Mouse (Mus musculus): ENCODE data around the gene Inpp5e. TPM values are rescaled to one million over a fixed set of nuclear protein-coding genes. Genes with fewer than 3 reads are reported as not detected.

The Inpp5e gene
- 7.9 and 8.8 TPM in 2 replicates for polyA plus RNA-seq (2015; fragmentation: Nextera tagmentation; extraction: Ambion mirVana)

DNA sequence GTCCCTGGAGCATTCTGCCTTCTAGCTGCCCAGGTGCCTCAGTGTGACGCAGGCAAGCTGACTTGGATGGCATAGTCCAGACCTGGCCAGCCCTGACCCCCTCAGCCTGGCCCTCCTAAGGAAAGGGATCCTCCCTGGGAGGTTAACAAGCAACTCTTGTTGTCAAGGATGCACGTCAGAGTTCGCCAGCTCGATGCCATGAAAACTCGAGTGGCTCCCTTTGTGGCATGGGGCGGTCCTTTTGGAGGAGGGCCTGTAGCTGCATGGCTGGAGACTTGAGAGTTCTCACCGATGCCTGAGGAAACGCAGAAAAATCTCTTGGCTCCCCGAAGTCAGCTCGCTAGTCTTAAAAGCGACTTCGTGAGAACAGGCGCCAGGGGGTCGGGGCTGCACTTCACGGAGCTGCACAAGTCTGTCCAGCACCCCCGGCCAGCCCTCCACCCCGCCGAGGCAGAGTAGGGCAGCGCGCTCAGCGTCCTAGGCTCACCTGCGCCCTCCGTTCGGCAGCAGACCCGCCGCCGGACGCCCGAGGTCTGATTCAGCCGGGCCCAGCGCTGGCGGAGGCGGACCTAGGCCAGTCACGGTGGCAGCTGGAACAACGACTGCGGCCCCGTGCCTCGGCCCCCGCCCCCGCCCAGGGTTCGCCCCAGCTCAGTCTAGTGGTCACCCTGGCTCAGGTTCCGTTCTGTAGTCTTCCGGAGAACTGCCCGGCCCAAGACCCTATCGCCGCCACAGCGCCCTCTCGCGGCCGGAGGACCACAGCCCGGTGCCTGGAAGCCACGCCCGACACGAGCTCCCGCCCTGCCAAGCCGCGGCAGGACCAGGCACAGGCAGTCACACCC is at the start of gene Inpp5e:
Inpp5e (minus strand) TSS at position 689 of the 842 bp plus-strand sequence.

DNA sequence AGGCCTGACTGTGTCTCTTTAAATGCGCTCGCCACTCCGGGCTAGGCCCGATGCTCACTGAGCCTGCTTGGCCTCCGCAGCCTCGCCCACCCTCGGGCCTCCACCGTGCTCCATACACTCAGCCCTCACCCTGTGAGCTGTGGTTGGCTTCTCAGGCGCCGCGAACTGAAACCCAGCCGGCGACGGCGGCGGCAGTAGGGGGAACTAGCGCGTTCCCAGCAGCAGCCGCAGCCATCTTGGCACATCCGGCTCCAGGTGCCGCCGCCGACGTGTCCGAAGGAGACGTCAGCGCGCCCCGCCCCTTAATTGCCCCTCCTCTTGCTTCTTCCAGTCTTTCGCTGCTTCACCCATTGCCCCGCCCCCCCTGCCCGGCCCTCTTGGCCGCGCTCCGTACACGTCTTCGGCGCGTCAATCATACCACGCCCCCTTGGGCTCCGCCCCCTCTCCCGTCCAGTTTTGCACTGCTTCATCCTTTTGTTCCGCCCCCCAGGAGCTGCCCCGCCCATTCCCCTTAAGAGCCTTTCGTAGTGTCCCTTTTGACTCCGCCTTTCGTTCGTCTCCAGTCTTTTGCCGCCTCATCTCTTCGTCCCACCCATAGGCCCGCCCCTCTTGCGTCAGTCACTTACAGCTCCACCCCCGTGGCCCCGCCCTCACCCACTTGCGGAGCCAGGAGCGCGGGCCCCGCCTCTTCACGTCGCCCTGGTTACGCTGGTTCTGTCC is 36.1 kb upstream of the Inpp5e start, which contains the start of gene Sec16a:
Sec16a (minus strand) TSS at position 271 of the 720 bp plus-strand sequence.

DNA sequence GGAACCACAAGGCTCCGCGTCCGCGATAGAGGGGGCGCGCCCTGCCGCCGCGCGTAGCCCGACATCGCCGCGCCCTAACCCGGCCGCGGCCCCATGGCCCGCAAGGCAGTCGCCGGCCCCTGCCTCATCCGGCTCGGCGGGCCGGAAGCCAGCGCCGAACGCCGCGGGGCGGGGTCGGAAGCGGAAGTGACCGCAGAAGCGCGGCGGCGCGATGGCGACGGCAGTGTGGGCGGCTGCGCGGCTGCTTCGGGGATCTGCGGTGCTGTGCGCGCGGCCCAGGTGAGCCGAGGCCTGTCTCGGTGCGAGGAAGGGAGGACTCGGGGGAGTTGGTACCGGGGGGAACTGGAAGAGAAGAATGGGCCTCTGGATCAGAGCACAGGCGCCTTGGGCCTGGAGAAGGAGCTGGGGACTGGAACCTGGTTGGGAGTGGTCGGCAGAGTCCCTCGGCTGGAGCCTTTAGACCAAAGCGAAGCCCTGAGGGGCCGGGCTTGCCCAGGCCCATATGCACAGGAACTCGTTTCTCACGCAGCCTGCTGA is 19.8 kb downstream of the Inpp5e start, which contains the start of the genes Entr1 and Pmpca:
Entr1 (minus strand) TSS at position 163 of the 537 bp plus-strand sequence.
Pmpca (plus strand) TSS at position 186 of the 537 bp plus-strand sequence.

DNA sequence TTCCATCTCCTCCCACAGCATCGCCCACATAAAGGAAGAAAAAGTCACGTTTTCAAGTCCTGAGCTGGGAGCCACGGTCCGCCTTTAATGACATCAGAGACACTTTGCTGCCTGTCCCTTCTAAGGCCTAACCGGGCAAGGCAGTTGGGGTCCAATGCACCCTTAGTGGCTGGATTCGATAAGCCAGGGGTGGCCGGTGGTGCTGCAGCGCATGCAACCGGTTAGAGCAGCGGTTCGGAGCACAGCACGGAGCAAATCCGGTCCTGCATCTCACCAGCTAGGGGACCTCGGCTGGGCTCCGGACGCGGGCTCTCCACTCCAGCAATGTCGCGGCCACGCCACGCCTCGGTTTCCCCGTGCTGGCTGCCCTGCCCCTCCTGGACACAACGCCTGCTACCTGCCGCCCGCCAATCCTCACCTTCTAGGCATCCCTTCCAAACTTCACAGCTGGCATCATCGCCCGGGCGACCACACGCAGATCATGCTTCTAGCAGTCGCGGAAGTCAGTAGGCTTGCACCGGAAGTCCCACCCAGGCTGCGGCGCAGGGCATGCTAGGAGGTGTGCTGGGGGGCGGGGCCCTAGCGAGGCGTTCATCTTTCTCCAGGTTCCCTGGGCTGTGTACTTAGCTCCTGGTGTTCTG is 28.8 kb downstream of the Inpp5e start, which contains the start of gene Snapc4:
Snapc4 (minus strand) TSS at position 523 of the 641 bp plus-strand sequence.

DNA sequence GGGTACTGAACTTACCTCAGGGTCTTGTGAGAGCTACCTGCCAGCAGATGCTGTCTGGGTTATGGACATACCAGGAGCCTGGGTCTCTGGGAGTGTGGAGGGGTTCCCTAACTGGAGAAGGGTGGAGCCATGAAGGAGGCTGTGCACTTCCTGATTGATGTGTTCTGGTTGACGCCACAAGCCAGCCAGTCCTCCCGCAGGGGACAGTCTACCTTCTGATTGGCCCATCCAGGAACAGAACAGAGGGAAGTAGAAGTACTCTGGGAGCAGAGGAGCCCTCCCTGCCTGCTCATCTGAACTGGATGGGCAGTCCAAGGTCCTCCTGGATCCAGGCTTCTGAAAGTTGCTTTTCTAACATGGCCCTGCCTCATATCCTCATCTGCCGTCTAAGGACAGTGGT is 48.2 kb downstream of the Inpp5e start, which contains the start of gene Card9:
Card9 (minus strand) TSS at position 147 of the 400 bp plus-strand sequence.

DNA sequence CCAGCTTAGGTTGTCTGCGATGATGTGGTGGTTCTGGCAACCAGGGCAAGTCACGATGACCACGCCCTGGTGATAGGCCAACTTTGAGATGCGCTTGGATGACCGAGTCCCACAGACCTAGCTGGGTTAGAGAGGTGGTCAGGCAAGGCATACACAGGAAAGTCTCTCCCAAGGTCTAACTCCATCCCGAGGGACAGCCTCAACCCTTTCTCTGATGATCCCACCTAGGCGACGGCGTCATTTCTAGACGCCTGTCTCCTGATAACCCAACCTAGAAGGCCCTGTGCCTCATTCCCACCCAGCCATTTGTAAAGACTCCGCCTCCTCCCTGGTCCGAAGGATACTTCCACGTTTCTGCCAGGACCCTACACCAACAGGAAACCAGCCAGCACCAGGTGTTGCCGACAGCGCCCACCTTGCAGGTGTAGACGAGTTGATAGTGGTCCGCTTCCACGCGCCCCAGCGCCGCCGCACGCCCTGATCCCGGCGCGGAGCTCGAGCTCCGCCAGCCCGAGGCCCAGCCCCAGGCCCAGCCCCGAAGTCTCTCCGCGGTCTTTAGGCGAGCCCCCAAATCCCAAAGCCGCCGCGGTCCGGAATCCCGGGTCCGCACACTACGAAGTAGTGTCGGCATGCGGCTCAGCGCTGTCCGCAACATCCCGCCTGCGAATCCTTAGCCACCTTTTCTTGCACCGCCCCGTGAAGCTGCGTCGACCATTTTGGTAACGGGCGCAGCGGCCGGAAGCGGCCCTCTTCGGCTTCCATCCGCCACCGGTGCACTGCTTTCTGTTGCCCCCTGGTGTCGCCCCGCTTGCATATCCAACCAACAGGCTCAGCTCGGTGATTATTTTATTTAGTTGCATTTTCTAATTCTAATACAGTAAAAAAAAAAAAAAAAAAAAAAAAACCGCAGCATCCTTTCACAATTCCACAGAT is 57.4 kb downstream of the Inpp5e start, which contains the start of gene Dnlz:
Dnlz (minus strand) TSS at position 753 of the 933 bp plus-strand sequence.

Other genes starting within 250 kb of the Inpp5e start
- gene Lhx3, start 200.9 kb downstream of the Inpp5e start, polyA plus RNA-seq (2015; fragmentation: Nextera tagmentation; extraction: Ambion mirVana) = not detected in 2 replicates
- gene Qsox2, start 171.7 kb downstream of the Inpp5e start, polyA plus RNA-seq (2015; fragmentation: Nextera tagmentation; extraction: Ambion mirVana) = 15.8 and 16.8 TPM in 2 replicates
- 0.10 and 0.30 TPM in 2 replicates for gene Ccdc187, start 114.6 kb downstream of the Inpp5e start, polyA plus RNA-seq (2015; fragmentation: Nextera tagmentation; extraction: Ambion mirVana)
- 18.5 and 18.7 TPM in 2 replicates for gene Gpsm1, start 93.7 kb downstream of the Inpp5e start, polyA plus RNA-seq (2015; fragmentation: Nextera tagmentation; extraction: Ambion mirVana)
- gene Dnlz, start 57.1 kb downstream of the Inpp5e start, polyA plus RNA-seq (2015; fragmentation: Nextera tagmentation; extraction: Ambion mirVana) = 16.4 and 17.4 TPM in 2 replicates
- gene Card9, start 48.3 kb downstream of the Inpp5e start, polyA plus RNA-seq (2015; fragmentation: Nextera tagmentation; extraction: Ambion mirVana) = 0.52 and 2.4 TPM in 2 replicates
- 9.9 and 10.2 TPM in 2 replicates for gene Snapc4, start 28.6 kb downstream of the Inpp5e start, polyA plus RNA-seq (2015; fragmentation: Nextera tagmentation; extraction: Ambion mirVana)
- gene Entr1, start 19.9 kb downstream of the Inpp5e start, polyA plus RNA-seq (2015; fragmentation: Nextera tagmentation; extraction: Ambion mirVana) = 61.4 and 68.2 TPM in 2 replicates
- gene Pmpca, start 19.9 kb downstream of the Inpp5e start, polyA plus RNA-seq (2015; fragmentation: Nextera tagmentation; extraction: Ambion mirVana) = 65.7 and 71.1 TPM in 2 replicates
- gene Sec16a, start 36.0 kb upstream of the Inpp5e start, polyA plus RNA-seq (2015; fragmentation: Nextera tagmentation; extraction: Ambion mirVana) = 12.1 and 13.2 TPM in 2 replicates
- 5.7 and 5.8 TPM in 2 replicates for gene Notch1, start 107.5 kb upstream of the Inpp5e start, polyA plus RNA-seq (2015; fragmentation: Nextera tagmentation; extraction: Ambion mirVana)
- 42.7 and 56.6 TPM in 2 replicates for gene Egfl7, start 170.8 kb upstream of the Inpp5e start, polyA plus RNA-seq (2015; fragmentation: Nextera tagmentation; extraction: Ambion mirVana)
- gene Gm20532, start 177.4 kb upstream of the Inpp5e start, polyA plus RNA-seq (2015; fragmentation: Nextera tagmentation; extraction: Ambion mirVana) = not detected in 2 replicates
- gene Agpat2, start 195.2 kb upstream of the Inpp5e start, polyA plus RNA-seq (2015; fragmentation: Nextera tagmentation; extraction: Ambion mirVana) = 33.3 and 34.1 TPM in 2 replicates
- 8.2 and 10.3 TPM in 2 replicates for gene Fam69b, start 219.3 kb upstream of the Inpp5e start, polyA plus RNA-seq (2015; fragmentation: Nextera tagmentation; extraction: Ambion mirVana)